Mouse (Mus musculus) left cerebral cortex, adult 11 months (tissue): ENCODE results near the gene Prdm4.
A peak's percentile ranks its signal among the peaks of the same experiment; 100 is the strongest.

Experiments used
- DNase-seq: peaks from one replicate; pipeline ENCODE4 v3.0.0; 2022; ENCODE audit warnings: low spot score

The Prdm4 gene

GRCm38 (mm10) chr10:85871698-85872478 lies 45.1 kb downstream of the Prdm4 start:
- DNase-seq: peak; percentile 87

GRCm38 (mm10) chr10:85846105-85846862 lies 70.7 kb downstream of the Prdm4 start:
- DNase-seq: no peak
